Mouse (Mus musculus) T-cell, adult 2 months (primary cell): ENCODE data around the gene Slc2a9.

Experiments used
- DNase-seq: peaks from one replicate; pipeline ENCODE4 v3.0.0; 2022; ENCODE audit warnings: low spot score

Gene Slc2a9

DNA sequence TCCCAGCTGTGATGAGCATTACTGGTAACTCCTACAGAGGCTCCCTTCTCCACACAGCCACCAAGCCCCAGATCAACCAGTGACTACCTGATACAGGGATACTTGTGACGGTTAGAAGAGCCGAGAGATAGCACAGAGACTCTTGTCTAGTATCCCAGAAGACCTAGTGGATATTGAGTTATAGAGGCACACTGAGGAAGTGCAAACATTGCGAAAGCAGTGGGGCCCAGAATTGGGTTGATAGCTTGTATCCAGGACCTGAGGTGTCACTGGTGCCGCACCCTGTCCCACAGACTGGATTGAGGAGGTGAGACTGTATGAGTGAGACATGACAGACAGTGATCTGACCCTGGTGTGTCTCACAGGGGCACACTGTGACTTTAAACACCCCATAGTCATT is at the start of gene Slc2a9:
Gene Slc2a9, minus strand, starts transcription at position 152 of the 400 bp plus-strand sequence.
- no peak for DNase-seq

DNA sequence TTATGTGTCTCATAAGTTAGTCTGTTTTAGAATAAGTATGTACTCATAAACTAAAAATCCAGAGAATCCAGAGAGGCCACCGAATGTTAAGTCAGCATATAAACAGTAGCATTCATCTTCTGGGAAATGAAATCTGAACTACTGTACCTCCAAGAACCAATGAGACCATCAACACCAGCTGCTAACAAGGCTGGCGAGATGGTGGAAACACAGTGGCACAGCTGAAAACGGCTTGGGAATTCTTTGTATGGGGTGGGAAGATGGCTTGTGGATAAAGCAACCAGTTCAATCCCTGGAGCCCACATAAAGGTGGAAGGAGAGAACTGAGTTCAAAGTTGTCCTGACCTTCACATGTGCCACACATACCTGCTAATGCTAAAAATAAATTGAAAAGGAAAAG is 49.7 kb upstream of the Slc2a9 start:
- DNase-seq, result no peak

DNA sequence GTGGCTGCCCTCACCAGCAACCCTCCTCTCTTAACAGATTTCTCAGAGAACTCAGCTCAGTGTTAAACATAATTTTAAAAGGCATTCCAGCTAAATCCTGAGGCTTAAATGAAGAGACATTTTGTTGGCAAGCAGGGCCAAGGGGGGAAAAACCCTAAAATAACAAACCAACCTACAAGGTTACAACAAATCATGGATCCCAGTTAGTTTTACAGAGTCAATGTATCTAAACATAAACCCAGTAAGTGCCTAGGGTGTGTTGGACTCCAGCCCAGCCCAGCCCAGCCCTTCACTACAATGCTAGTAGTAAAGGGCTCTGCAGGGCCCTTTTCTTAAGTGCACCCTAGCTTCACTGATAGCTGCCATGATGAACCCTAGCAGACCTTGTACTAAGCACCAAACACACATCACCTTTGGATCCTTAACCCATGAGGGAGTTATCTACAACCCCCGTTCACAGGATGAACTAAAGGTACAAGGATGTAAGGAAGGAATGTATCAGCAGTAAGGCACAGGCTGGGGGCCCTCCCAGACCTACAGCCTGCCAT is 47.4 kb upstream of the Slc2a9 start:
- DNase-seq, result no peak

DNA sequence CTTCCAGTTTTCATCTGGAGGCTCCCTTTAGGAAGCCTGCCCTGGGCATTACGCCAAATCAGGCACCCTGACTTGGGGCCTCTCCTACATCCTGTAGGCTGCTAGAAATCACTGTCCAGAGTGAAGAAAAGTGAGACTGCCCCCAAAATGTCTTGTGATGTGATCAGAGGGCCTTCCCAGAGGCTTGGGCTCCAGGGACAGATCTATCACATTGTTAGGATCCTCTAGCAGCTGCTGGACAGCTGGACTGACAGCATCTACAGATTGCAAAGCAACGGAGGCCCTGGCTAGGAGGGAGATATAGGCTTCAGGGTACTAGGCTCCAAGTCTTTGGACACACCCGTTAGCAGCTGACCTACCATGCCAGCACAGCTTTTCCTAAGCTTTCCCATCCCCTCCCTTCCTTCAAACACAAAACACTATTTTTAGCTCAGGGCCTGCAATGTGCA is 46.5 kb upstream of the Slc2a9 start:
- no peak for DNase-seq

DNA sequence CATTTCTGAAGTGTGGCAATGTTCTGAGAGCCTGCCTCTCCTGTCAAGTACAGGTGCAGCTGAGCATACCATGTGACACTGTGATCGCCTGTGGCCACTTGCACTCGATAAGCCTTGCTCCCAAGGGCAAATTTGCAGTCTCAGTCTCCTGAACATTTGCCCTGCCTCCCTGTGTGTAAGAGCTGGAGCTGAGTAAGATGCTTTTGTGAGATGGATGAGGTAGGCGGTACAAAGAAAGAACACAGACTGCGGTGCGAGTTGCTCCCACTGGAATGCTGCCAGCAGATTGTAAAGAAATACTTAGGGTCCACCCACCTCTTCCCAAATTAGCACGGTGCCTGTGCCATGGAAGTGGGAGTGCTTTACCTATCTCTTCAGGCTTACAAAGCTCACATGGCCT is 44.4 kb upstream of the Slc2a9 start:
- no peak for DNase-seq

DNA sequence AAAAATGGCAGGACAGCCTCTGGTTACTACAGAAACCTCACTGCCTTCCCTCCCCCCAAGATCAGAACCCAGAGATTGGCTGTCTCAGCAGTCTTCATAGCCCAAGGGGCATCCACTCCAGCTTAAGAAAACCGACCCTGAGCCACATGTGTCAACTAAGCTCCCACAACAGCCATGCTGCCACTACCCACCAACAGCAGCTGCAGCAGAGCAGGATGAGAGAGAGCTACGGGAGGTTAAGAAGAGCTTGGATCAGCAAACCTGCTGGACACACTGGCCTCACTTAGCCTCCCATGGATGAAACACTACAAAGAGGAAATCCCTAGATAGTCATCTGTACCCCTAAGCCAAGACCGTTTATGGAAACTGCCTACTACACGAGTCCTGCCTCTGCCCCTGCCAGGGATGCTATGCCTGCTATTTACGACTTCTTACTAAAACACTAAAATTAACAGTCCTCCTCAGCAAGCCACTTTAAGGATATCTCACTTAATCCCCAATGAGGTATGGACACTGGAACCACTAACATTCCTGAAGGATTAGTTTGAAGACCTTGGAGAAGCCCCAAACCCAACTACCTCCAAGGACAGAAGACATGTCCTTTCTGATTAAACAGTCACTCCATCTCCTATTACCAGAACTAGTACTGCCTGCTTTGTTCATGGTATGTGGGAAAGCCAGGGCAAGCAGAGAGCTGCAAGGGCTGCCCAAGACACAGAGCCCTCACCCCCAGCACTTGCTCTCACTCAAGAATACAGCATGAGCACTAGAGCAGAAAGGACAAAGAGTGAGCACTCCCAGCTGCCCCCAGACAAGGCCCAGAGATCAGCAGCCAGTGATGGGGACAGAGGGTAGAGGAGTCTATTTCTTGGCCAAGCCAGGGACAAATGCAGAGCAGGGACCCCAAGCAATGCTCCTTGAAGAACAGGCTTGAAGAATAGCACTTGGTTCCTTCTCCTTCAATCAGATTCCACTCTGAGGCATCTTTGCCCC is 41.8 kb upstream of the Slc2a9 start:
- no peak for DNase-seq

DNA sequence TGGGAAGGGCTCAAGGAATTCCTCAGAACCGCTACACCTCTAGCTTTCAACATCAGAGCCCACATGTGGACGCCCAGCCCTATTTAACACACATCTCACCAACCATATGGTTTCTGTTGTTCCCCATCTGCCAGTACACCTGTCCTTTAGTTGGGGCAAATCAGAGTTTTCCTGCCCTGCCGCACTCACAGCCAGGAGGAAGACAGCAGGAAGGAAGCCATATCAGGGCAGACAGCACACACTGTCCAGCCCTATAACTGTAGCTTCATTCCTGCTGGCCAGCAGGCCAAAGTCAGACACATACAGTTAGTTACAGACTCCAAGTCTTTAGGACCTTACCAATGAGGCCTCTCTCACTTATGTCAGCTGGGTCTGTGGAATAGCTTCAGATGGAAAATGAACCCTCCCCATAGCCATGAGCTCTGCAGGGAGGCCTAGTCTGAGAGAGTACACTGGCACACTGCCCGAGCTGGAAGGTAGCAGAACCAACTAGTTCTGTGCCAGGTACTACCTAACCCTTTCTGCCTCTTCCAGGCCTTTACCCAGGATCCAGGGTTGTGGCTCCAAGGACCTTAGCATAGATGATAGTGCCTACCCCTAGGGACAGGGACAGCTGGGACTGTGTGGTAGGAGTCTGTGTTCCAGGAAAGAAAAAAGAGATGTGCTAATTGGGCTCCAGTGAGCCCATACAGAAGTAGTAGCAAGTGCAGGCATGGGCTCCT is 40.7 kb upstream of the Slc2a9 start:
- no peak for DNase-seq

DNA sequence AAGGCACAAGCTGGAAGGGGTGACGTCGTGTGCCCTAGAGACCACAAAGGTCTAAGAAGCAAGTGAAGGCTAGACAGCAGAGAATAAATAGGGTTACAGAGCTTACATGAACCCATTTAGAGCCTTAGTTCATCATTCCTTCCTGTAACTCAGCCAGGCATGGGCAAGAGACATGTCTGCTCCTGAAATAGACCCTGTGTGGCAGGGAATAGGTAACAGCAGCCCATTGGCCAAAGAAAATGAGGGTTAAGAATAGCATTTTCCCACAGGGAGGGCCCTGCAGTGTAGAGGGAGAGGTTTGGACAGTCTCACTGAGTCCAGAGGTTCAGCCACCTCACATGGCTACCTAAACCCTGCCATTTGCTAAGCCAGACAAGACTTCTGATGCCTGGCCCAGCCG is 38.8 kb upstream of the Slc2a9 start:
- DNase-seq, result no peak

DNA sequence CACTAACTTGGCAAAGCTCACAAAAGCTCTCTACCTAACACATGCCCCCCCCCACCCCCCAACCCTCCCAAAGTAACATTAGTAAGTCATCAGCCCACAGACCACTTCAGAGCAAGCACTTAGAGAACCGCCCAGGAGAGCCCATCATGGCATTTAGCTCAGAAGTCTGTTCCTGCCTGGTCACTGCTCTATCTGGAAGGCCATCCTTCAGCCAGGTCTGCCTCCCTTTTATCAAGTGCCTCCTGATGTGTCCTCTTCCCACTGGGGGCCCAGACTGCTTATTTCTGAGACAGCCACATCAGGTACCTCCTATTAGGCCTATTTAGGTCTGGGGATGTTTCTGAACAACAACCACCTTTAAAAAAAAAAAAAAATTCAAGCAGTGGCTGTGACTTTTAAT is 38.0 kb upstream of the Slc2a9 start:
- DNase-seq, result no peak

DNA sequence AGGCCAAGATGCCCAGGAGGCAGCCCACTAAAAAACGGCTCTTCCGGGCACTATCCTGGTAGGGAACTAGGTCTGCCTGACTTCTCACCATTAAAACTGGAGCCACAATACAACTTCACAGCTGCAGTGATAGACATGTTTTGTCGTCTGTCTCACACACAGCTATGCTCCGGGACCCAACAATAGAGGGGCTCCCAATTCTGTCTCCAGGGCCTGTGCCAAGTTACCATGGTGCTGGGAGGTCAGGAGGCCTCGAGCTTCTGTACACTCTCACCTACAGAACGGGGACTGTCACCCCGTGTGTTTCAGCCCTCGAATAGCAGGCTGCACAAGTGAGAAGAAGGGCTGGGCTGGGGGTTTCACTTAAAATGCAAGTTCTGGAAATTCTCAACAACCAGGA is 35.6 kb upstream of the Slc2a9 start:
- DNase-seq, result no peak

DNA sequence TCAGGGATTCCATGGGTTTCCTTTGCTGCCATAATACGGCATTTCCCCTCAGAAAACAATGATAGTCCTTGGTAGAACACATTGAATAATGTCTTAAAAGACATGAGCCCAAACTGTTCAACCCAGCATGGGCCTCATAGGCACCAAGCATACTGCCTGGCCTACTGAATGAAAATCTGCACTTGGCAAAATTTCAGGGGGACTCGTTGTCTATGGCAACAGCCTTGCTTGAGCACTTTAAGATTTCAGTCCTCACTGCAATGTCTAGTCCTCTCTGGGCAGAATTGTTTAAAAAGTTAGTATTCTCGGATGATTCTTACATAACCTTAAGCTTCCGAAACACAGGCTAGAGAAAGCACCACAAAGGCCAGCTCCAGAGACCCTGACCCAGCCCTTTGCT is 34.9 kb upstream of the Slc2a9 start:
- DNase-seq, result no peak

DNA sequence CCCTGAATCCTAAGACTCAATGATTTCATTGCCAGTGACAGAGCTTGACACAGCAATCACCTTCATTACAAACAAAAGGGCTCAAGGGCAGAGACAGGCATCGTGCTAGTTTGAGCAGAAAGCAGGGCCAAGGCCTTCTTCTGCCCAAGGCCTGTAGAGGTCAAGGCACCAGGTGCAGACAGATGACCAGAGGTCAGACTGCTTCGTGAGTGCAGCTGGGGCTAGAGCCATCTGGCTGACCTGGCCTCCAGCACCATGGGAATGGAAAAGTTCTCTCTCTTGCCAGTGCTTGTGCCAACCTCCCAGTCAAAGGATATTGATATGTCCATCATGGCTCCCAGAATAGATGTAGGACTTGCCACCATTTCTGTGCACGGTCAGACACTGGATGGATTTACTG is 33.9 kb upstream of the Slc2a9 start:
- no peak for DNase-seq

DNA sequence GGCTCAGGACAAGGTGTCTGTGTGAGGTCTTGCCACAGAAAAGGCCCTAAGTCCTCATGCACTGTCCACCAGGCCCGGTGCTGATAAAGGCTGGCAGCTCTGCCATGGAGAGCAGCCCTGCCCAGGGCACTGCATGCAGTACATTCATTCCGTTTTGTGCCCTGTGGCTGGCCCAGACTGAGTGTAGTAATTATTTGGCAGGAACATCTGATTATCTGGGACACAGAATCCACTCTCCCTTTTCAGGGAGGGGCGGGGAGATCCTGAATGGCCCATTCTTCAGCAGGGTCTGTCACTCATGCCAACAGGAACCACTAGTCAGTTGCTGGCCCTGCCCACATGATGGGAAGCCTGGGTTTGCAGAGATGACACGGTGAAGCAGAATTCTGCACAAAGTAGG is 29.1 kb upstream of the Slc2a9 start:
- no peak for DNase-seq

DNA sequence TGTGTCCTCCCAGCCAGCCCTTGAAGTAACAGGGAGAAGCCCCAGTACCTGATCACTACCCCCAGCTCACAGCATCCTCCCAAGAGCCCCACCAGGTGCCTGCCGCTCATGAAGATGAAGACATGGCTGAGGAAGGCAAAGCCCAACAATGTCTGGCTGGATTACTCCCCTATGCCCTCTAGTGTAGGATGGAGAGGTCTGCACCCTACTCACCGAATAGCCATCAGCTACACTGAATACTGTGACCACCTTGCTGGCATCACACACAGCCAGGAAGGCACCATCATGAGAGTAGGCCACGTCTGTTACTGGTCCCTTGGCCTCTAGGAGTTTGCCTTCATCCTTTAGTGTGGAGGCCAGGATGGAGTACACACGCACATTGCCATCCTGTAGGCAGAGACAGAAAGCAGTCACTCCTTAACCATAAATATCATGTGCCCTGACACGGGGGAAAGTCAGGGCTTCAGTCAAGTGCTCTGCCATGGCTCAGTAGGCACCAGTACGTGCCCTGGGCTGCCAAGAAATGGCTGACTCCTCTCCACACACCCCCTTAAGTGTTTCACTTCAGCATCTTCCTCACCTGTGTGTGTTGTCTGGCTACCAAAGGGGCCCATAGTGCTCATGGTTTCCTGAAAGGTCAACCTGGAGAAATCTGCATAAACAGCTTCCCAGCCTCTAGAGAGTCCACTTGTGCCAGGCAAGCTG is 26.9 kb upstream of the Slc2a9 start:
- no peak for DNase-seq

DNA sequence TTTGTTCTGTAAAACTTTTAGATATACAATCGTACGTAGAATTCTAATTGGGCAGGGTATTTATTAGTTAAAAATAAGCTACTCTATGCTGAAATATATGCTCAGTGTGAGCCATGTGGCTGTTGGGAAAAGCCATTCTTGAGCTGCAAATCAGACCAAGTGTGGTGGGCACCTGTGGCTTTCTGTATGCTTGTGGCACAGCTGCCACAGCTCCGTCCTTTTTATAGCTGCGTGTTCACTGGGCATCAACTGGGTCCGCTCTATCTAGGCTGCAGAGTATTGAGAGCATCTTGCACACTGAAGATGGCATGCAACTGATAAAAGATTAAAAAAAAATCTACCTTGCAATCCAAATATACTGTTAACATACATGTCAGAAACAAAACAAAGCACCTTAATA is 20.0 kb upstream of the Slc2a9 start:
- no peak for DNase-seq

DNA sequence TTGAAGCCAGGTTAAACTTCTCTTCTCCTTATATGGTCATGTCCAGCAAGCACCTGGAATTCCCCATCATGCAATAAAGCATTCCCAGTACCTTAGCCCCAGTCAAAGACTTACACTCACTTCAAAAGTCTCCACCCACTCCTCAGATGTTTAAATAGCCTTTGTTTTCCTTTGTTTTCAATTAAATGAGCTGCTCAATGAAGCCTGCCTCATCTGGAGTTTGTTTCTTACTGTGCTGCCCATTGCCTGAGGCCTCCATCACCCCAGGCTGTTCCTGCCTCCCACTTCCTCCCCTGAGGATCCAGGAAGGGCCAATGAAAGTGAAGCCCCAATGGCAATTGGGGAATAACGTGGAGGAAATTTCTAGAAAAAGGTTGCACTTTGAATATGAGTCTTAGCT is 17.9 kb upstream of the Slc2a9 start:
- no peak for DNase-seq

DNA sequence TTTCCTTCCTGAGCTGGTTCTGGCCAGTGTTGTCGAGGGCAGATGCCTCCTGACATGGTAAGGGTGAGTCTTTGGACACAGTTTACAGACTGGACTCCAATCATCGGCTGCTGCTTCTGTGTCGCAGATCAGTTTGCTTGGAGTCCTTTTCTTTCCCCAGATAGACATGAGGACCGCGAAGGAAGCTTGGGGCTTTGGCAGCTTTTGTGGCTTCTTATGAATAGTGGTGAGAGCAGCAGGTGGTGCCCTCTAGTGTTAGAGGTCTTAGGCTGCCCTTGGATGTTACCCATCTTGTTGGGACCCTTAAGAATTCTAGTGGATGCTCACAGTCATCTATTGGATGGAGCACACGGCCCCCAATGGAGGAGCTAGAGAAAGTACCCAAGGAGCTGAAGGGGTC is 13.3 kb upstream of the Slc2a9 start:
- DNase-seq, result peak; percentile 39

DNA sequence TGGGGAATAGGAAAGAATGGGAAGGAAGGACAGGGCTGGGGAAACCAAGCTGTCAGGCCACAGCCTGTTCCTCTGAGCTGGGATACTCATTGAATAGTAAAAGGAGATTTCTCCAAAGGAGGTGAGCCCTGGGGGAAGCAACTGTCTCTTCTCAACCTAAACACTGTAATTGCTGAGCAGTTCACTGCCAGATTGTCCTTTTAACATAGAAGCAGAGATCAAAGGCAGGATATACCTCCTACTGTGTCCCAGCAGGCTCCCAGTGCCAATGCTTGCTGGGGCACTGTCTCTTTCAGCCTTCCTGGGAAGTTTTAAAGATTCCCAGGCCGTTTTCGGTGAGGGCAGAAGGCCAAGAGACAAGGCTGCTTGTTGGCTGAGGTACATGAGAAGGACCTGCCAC is 10.0 kb upstream of the Slc2a9 start:
- no peak for DNase-seq

DNA sequence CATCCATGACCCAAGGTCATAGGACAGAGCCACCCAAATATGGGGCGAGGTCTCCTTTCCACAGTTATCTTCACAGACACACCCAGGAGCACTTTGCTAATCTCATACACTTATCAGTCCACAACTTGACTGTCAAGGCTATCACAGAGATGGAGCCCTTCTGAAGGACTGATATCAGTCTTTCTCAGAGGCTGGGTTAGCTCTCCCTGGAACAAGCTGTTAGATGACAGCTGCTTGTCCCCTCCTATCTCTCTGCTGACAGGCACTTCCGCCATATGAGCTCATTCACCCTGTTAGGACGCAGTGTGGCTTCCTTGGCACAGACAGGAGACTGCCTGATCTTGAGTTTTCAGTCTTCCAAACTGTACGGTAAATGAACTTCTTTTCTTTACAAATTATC is 6.6 kb upstream of the Slc2a9 start:
- no peak for DNase-seq

DNA sequence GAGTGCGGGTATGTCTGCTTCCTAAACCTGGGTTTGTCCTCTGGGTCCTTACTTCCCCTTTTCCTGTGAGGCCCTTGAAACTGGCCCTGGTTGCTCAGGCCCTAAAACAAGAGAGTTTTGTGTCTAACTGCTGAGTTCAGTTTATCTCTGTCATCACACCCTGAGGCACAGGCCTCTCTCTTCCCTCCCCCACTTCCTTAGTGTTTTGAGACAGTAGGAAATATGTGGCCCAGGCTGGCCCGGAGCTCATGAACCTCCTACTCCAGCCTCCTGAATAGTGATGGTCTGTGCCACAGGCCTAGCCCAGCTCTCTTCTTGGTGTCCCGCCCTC is 2.5 kb upstream of the Slc2a9 start:
- no peak for DNase-seq

DNA sequence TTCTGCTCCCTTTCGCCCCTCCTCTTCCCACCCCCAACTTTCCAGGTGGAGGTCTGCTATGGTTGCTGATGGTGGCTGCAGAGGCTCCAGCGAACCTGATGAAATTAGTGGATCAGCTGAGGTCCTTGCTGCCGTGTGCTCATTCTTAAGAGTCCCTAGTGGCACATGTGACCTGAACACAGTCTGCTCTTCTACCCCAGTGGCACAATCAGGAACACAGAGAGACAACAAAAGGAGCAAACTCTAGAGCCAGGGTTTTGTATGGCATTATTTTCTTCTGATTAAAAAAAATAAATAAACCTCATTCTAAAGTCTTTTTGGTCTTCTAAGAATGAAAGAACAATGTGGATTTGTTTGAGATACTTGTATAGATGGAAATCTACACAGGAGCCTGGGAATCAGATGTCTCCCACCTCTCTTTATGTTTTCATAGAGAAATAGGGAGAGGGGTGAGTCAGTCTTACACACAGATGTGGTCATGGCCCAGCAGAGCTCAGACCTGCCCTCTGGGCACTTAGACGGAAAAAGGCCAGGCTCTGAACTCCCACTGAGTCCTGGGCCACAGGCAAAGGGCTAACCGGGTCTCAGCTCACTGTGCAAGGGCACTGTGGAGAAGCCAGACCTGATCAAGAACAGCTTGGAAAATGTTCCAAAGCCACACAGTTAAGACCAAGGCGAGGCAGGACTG is 1.9 kb upstream of the Slc2a9 start:
- no peak for DNase-seq

DNA sequence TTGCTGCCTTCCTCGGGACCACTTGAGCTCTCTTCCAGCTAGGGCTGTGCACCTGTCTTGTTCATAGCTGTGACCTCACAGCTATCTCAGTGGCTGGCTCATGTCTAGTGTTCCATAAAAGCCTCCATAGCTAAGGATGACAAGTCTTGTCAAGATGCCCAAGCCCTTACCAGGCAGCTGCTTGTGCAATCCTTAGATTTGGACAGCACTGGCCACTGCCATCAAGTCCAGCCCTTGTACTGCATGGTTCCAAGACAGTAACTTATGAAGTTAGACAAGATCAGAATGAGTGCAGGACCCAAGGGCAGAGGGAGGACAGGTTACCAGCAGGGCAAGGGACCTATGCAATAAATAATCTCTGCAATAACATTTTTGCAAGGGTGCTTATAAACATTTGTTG is 1.2 kb upstream of the Slc2a9 start:
- DNase-seq, result no peak
